Mouse (Mus musculus): ENCODE data around the gene Aldh18a1. TPM values are rescaled to one million over a fixed set of nuclear protein-coding genes. Genes with fewer than 3 reads are reported as not detected.
"Not testable (repeated sequence)": the region's sequence is repeated elsewhere in the genome, so short reads cannot be mapped to it uniquely, and the experiment has no call there.

The Aldh18a1 gene
- 14.1 to 26.9 TPM (median 21.1 TPM) in 3 replicates for total RNA-seq (2017)

GRCm38 (mm10) chr19:40588293-40588654 is at the start of gene Aldh18a1:
Gene Aldh18a1, minus strand, starts transcription at chr19:40588463.
- ATAC-seq (replicated peaks; ENCODE audit: insufficient number of reproducible peaks, low FRiP score, low TSS enrichment, poor library complexity, severe bottlenecking), result peak; percentile 79

- ATAC-seq (replicated peaks; ENCODE audit: insufficient number of reproducible peaks, low FRiP score, low TSS enrichment, poor library complexity, severe bottlenecking), result peak; percentile 85
These were observed 49.3 kb upstream of the Aldh18a1 start for GRCm38 (mm10) chr19:40637601-40638000.

GRCm38 (mm10) chr19:40637091-40637490 is 48.8 kb upstream of the Aldh18a1 start:
- ATAC-seq (replicated peaks; ENCODE audit: insufficient number of reproducible peaks, low FRiP score, low TSS enrichment, poor library complexity, severe bottlenecking), result no peak

- ATAC-seq (replicated peaks; ENCODE audit: insufficient number of reproducible peaks, low FRiP score, low TSS enrichment, poor library complexity, severe bottlenecking), result no peak
These were observed 44.9 kb upstream of the Aldh18a1 start for GRCm38 (mm10) chr19:40633144-40633543.

GRCm38 (mm10) chr19:40632668-40633067 is 44.4 kb upstream of the Aldh18a1 start:
- no peak for ATAC-seq (replicated peaks; ENCODE audit: insufficient number of reproducible peaks, low FRiP score, low TSS enrichment, poor library complexity, severe bottlenecking)

GRCm38 (mm10) chr19:40632193-40632592 is 43.9 kb upstream of the Aldh18a1 start:
- no peak for ATAC-seq (replicated peaks; ENCODE audit: insufficient number of reproducible peaks, low FRiP score, low TSS enrichment, poor library complexity, severe bottlenecking)

- peak; percentile 90 for ATAC-seq (replicated peaks; ENCODE audit: insufficient number of reproducible peaks, low FRiP score, low TSS enrichment, poor library complexity, severe bottlenecking)
These were observed 42.3 kb upstream of the Aldh18a1 start for GRCm38 (mm10) chr19:40630606-40631005.

- no peak for ATAC-seq (replicated peaks; ENCODE audit: insufficient number of reproducible peaks, low FRiP score, low TSS enrichment, poor library complexity, severe bottlenecking)
These were observed 41.8 kb upstream of the Aldh18a1 start for GRCm38 (mm10) chr19:40630096-40630495.

GRCm38 (mm10) chr19:40628950-40629349 is 40.7 kb upstream of the Aldh18a1 start:
- ATAC-seq (replicated peaks; ENCODE audit: insufficient number of reproducible peaks, low FRiP score, low TSS enrichment, poor library complexity, severe bottlenecking), result no peak

- no peak for ATAC-seq (replicated peaks; ENCODE audit: insufficient number of reproducible peaks, low FRiP score, low TSS enrichment, poor library complexity, severe bottlenecking)
These were observed 37.7 kb upstream of the Aldh18a1 start for GRCm38 (mm10) chr19:40625935-40626334.

GRCm38 (mm10) chr19:40621616-40622015 is 33.4 kb upstream of the Aldh18a1 start:
- not testable (repeated sequence) for ATAC-seq (replicated peaks; ENCODE audit: insufficient number of reproducible peaks, low FRiP score, low TSS enrichment, poor library complexity, severe bottlenecking)

- 0 out of 2 replicates have a peak, but pooled peaks have one; percentile 27 for ATAC-seq (replicated peaks; ENCODE audit: insufficient number of reproducible peaks, low FRiP score, low TSS enrichment, poor library complexity, severe bottlenecking)
These were observed 27.8 kb upstream of the Aldh18a1 start for GRCm38 (mm10) chr19:40616021-40616420.

- no peak for ATAC-seq (replicated peaks; ENCODE audit: insufficient number of reproducible peaks, low FRiP score, low TSS enrichment, poor library complexity, severe bottlenecking)
These were observed 26.5 kb upstream of the Aldh18a1 start for GRCm38 (mm10) chr19:40614811-40615210.

- peak; percentile 99 for ATAC-seq (replicated peaks; ENCODE audit: insufficient number of reproducible peaks, low FRiP score, low TSS enrichment, poor library complexity, severe bottlenecking)
These were observed 23.7 kb upstream of the Aldh18a1 start, which contains the start of the genes Tctn3 and Entpd1 for GRCm38 (mm10) chr19:40611830-40612506. Gene Tctn3, minus strand, starts transcription at chr19:40612233. Gene Entpd1, plus strand, starts transcription at chr19:40612366.

GRCm38 (mm10) chr19:40607676-40608075 is 19.4 kb upstream of the Aldh18a1 start:
- no peak for ATAC-seq (replicated peaks; ENCODE audit: insufficient number of reproducible peaks, low FRiP score, low TSS enrichment, poor library complexity, severe bottlenecking)

- no peak for ATAC-seq (replicated peaks; ENCODE audit: insufficient number of reproducible peaks, low FRiP score, low TSS enrichment, poor library complexity, severe bottlenecking)
These were observed 16.9 kb upstream of the Aldh18a1 start for GRCm38 (mm10) chr19:40605189-40605588.

- ATAC-seq (replicated peaks; ENCODE audit: insufficient number of reproducible peaks, low FRiP score, low TSS enrichment, poor library complexity, severe bottlenecking), result no peak
These were observed 13.6 kb upstream of the Aldh18a1 start for GRCm38 (mm10) chr19:40601870-40602269.

- not testable (repeated sequence) for ATAC-seq (replicated peaks; ENCODE audit: insufficient number of reproducible peaks, low FRiP score, low TSS enrichment, poor library complexity, severe bottlenecking)
These were observed 12.6 kb upstream of the Aldh18a1 start for GRCm38 (mm10) chr19:40600846-40601245.

- ATAC-seq (replicated peaks; ENCODE audit: insufficient number of reproducible peaks, low FRiP score, low TSS enrichment, poor library complexity, severe bottlenecking), result no peak
These were observed 7.6 kb upstream of the Aldh18a1 start for GRCm38 (mm10) chr19:40595831-40596230.

- no peak for ATAC-seq (replicated peaks; ENCODE audit: insufficient number of reproducible peaks, low FRiP score, low TSS enrichment, poor library complexity, severe bottlenecking)
These were observed 7.0 kb upstream of the Aldh18a1 start for GRCm38 (mm10) chr19:40595231-40595630.

- no peak for ATAC-seq (replicated peaks; ENCODE audit: insufficient number of reproducible peaks, low FRiP score, low TSS enrichment, poor library complexity, severe bottlenecking)
These were observed 1.2 kb upstream of the Aldh18a1 start for GRCm38 (mm10) chr19:40589530-40589880.

All from monocyte, adult 5-6 weeks (primary cell).